Mouse (Mus musculus): ENCODE measurements around the gene Arhgef25. TPM values are rescaled to one million over a fixed set of nuclear protein-coding genes. Genes with fewer than 3 reads are reported as not detected.
"Not testable (repeated sequence)": the region's sequence is repeated elsewhere in the genome, so short reads cannot be mapped to it uniquely, and the experiment has no call there.

The Arhgef25 gene
- polyA plus RNA-seq, 1 experiment from 2014 or later, result 24.8 TPM

DNA sequence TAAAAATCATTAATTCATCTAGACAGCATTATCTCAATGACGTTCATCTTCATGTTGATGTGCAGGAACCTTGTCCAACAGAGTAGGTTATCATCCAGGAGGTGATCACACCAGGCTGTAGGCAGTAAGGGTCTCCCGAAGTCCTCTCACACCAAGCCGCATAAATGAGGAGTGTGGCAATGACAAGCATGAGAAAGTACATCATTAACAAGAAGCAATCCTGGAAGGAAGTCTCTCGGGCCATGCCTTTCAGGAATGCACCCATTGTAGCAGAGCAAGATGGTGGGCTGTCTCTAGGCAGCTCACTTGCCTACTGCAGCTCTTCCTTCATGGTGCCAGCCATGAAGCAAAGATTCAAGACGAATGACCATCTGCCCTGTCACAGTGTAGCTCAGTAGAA lies 35.2 kb downstream of the Arhgef25 start:
- H3K27me3 ChIP-seq (ENCODE audit: low read depth, poor library complexity, severe bottlenecking), result no peaks in the 10 kb centered on the region
- H3K9me3 ChIP-seq (replicated peaks), result peaks cover 5% of the 10 kb centered on the region; the same call in 1 of the 2 replicates
- no peaks in the 10 kb centered on the region for H3K36me3 ChIP-seq
- DNase-seq (ENCODE audit: low spot score), result no peak
- WGBS, result 91% methylated on average over 5 of the region's 5 CpGs
- no peaks in the 10 kb centered on the region for H3K4me1 ChIP-seq
- no peak overlapping the region for H3K4me3 ChIP-seq
- no peak overlapping the region for H3K27ac ChIP-seq (replicated peaks)

- 97% methylated on average over 2 of the region's 2 CpGs for WGBS
- no peaks in the 10 kb centered on the region for H3K36me3 ChIP-seq
- H3K4me3 ChIP-seq, result no peak overlapping the region
- no peak overlapping the region for H3K27ac ChIP-seq (replicated peaks)
- DNase-seq (ENCODE audit: low spot score), result no peak
- no peaks in the 10 kb centered on the region for H3K27me3 ChIP-seq (ENCODE audit: low read depth, poor library complexity, severe bottlenecking)
- no peaks in the 10 kb centered on the region for H3K4me1 ChIP-seq
- peaks cover 5% of the 10 kb centered on the region; the same call in 1 of the 2 replicates for H3K9me3 ChIP-seq (replicated peaks)
Measured at GRCm38 (mm10) chr10:127154241-127154640, 35.6 kb downstream of the Arhgef25 start.

DNA sequence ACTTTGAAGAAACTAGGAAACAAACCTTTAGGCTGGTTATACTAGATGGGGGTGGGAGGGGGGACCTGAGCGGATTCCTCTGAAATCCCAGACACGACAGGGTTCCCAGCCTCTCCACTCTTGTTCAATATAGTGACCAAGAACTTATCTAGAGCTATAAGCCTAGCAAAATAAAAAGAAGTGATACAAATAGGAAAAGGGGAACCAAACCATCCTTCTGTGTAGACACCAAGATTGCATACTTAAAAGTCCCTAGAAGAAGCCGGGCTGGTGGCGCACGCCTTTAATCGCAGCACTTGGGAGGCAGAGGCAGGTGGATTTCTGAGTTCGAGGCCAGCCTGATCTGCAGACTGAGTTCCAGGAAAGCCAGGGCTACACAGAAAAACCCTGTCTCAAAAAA lies 36.6 kb downstream of the Arhgef25 start:
- WGBS, result 95% methylated on average over 7 of the region's 7 CpGs
- H3K27me3 ChIP-seq (ENCODE audit: low read depth, poor library complexity, severe bottlenecking), result no peaks in the 10 kb centered on the region

DNA sequence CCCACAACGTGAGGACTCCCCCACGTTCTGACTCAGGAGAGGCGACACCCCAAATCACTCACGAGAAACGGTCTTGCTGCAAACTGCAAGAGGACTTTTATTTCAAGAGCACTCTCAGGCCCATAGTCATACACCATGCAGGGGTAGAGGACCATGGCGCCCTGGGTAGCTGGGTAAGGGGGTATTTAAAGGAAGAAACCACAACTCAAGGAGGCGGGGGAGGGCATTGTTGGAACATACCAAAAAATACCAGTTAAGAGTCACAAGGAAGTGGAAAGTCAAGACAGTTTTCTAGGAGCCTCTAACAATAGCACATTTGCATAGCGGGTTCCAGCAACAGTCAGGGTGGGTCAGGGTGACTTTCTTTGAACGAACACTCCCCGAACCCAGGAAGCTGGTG lies 37.3 kb downstream of the Arhgef25 start:
- not testable (repeated sequence) for H3K4me1 ChIP-seq; H3K27ac ChIP-seq (replicated peaks); H3K27me3 ChIP-seq (ENCODE audit: low read depth, poor library complexity, severe bottlenecking); H3K36me3 ChIP-seq; H3K4me3 ChIP-seq; DNase-seq (ENCODE audit: low spot score); H3K9me3 ChIP-seq (replicated peaks)
- 95% methylated on average over 10 of the region's 10 CpGs for WGBS

More for the DNA sequence above, 36.6 kb downstream of the Arhgef25 start:
- H3K9me3 ChIP-seq (replicated peaks), result peaks cover 5% of the 10 kb centered on the region; the same call in 1 of the 2 replicates
- DNase-seq (ENCODE audit: low spot score), result no peak
- H3K27ac ChIP-seq (replicated peaks), result no peak overlapping the region
- H3K4me1 ChIP-seq, result no peaks in the 10 kb centered on the region
- H3K4me3 ChIP-seq, result no peak overlapping the region
- H3K36me3 ChIP-seq, result no peaks in the 10 kb centered on the region

- WGBS, result 91% methylated on average over 3 of the region's 3 CpGs
- H3K4me1 ChIP-seq; H3K9me3 ChIP-seq (replicated peaks); H3K27me3 ChIP-seq (ENCODE audit: low read depth, poor library complexity, severe bottlenecking); H3K36me3 ChIP-seq; H3K27ac ChIP-seq (replicated peaks); DNase-seq (ENCODE audit: low spot score); H3K4me3 ChIP-seq: not testable (repeated sequence)
Measured at GRCm38 (mm10) chr10:127151233-127151632, 38.6 kb downstream of the Arhgef25 start.

DNA sequence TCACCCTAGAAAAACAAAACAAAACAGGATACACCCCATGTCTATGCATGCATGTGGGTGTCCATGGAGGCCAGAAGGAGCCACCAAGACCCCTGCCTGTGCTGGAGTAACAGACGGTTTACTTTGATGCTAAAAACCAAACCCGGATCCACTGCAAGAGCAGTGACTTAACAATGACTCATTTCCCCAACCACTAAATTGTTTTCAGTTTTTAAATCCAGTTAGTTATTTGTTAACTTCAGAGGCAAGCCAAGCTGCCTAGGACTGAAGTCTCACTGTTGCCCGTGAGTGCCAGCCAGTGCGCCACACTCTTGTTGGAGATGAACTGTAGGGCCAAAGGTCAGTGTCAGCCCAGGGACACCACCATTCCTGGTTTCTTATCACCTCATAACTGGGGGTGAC lies 39.4 kb downstream of the Arhgef25 start:
- H3K27ac ChIP-seq (replicated peaks), result no peak overlapping the region
- DNase-seq (ENCODE audit: low spot score), result no peak
- H3K4me3 ChIP-seq, result no peak overlapping the region
- no peaks in the 10 kb centered on the region for H3K36me3 ChIP-seq
- H3K27me3 ChIP-seq (ENCODE audit: low read depth, poor library complexity, severe bottlenecking), result no peaks in the 10 kb centered on the region
- peaks cover 5% of the 10 kb centered on the region; the same call in 1 of the 2 replicates for H3K9me3 ChIP-seq (replicated peaks)
- 88% methylated on average over 4 of the region's 4 CpGs for WGBS
- no peaks in the 10 kb centered on the region for H3K4me1 ChIP-seq

GRCm38 (mm10) chr10:127147135-127147534 lies 42.7 kb downstream of the Arhgef25 start:
- WGBS, result 85% methylated on average over 6 of the region's 6 CpGs

DNA sequence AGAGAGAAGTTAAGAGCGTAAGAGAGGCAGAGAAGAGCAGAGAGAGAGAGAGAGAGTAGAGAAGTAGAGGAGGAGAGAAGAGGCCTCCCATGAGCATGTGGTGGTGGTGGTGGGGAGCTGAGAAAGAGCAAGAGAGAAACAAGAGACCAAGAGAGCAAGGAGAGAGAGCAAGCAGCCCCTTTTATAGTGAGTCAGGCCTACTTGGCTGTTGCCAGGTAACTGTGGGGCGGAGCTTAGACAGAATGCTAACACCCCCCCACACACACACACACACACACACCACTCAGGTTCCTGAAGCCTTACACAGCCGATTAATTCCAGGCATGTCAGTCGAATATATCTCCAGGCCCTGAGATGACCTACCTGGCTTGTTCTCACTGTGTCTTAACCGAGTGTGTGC lies 44.6 kb downstream of the Arhgef25 start:
- no peaks in the 10 kb centered on the region for H3K27me3 ChIP-seq (ENCODE audit: low read depth, poor library complexity, severe bottlenecking)
- H3K36me3 ChIP-seq, result no peaks in the 10 kb centered on the region
- DNase-seq (ENCODE audit: low spot score), result no peak
- WGBS, result 82% methylated on average over 5 of the region's 5 CpGs
- no peak overlapping the region for H3K4me3 ChIP-seq
- peaks cover 4% of the 10 kb centered on the region; the same call in 1 of the 2 replicates for H3K4me1 ChIP-seq
- H3K27ac ChIP-seq (replicated peaks), result no peak overlapping the region
- H3K9me3 ChIP-seq (replicated peaks), result no peaks in the 10 kb centered on the region

More at GRCm38 (mm10) chr10:127147135-127147534, 42.7 kb downstream of the Arhgef25 start:
- DNase-seq (ENCODE audit: low spot score), result no peak
- Histone ChIP-seq H3K36me3 (no peaks in the 10 kb centered on the region), H3K27ac (replicated peaks) (no peak overlapping the region), H3K9me3 (replicated peaks) (peaks cover 1% of the 10 kb centered on the region; the same call in 1 of the 2 replicates), H3K4me1 (peaks cover 4% of the 10 kb centered on the region; the same call in 1 of the 2 replicates), H3K27me3 (ENCODE audit: low read depth, poor library complexity, severe bottlenecking) (no peaks in the 10 kb centered on the region), H3K4me3 (no peak overlapping the region)

DNA sequence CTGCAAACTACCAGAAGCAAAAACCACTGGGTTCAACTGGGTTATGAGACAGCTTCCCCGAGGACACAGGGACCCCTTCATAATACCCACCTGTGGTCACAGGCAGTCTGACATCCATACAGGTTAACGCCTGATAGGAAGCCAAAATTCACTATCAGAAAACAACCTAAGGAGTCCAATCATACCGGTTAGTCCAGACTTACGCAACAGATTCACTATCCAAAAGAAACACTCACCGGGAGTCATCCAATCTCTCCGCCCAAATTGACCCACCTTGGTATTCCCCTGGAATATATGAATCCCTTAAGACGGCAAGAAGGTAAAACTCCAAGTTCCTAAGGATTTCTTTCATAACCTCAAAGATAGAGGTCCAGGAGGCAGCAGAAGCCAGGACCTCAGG lies 45.3 kb downstream of the Arhgef25 start:
- DNase-seq (ENCODE audit: low spot score), result no peak
- no peak overlapping the region for H3K27ac ChIP-seq (replicated peaks)
- H3K36me3 ChIP-seq, result no peaks in the 10 kb centered on the region
- no peak overlapping the region for H3K4me3 ChIP-seq
- no peaks in the 10 kb centered on the region for H3K27me3 ChIP-seq (ENCODE audit: low read depth, poor library complexity, severe bottlenecking)
- WGBS, result 94% methylated on average over 7 of the region's 7 CpGs
- H3K4me1 ChIP-seq, result peaks cover 4% of the 10 kb centered on the region; the same call in 1 of the 2 replicates
- no peaks in the 10 kb centered on the region for H3K9me3 ChIP-seq (replicated peaks)

GRCm38 (mm10) chr10:127143228-127143627 lies 46.7 kb downstream of the Arhgef25 start:
- H3K4me3 ChIP-seq, result no peak overlapping the region
- H3K36me3 ChIP-seq, result no peaks in the 10 kb centered on the region
- DNase-seq (ENCODE audit: low spot score), result no peak
- H3K27ac ChIP-seq (replicated peaks), result no peak overlapping the region
- WGBS, result 89% methylated on average over 8 of the region's 8 CpGs
- peaks cover 4% of the 10 kb centered on the region; the same call in 1 of the 2 replicates for H3K4me1 ChIP-seq
- no peaks in the 10 kb centered on the region for H3K9me3 ChIP-seq (replicated peaks)
- H3K27me3 ChIP-seq (ENCODE audit: low read depth, poor library complexity, severe bottlenecking), result no peaks in the 10 kb centered on the region

GRCm38 (mm10) chr10:127141500-127141899 lies 48.4 kb downstream of the Arhgef25 start:
- H3K9me3 ChIP-seq (replicated peaks), result no peaks in the 10 kb centered on the region
- no peak for DNase-seq (ENCODE audit: low spot score)
- no peaks in the 10 kb centered on the region for H3K36me3 ChIP-seq
- no peak overlapping the region for H3K27ac ChIP-seq (replicated peaks)
- no peak overlapping the region for H3K4me3 ChIP-seq
- H3K27me3 ChIP-seq (ENCODE audit: low read depth, poor library complexity, severe bottlenecking), result no peaks in the 10 kb centered on the region
- 82% methylated on average over 8 of the region's 8 CpGs for WGBS
- H3K4me1 ChIP-seq, result peaks cover 4% of the 10 kb centered on the region; the same call in 1 of the 2 replicates

GRCm38 (mm10) chr10:127140971-127141370 lies 48.9 kb downstream of the Arhgef25 start:
- WGBS, result 84% methylated on average over 11 of the region's 11 CpGs

GRCm38 (mm10) chr10:127138328-127139141 lies 51.3 kb downstream of the Arhgef25 start:
- no peaks in the 10 kb centered on the region for H3K4me1 ChIP-seq
- no peak overlapping the region for H3K27ac ChIP-seq (replicated peaks)
- no peak overlapping the region for H3K4me3 ChIP-seq
- H3K9me3 ChIP-seq (replicated peaks), result no peaks in the 10 kb centered on the region
- DNase-seq (ENCODE audit: low spot score), result no peak
- 91% methylated on average over 18 of the region's 18 CpGs for WGBS
- no peaks in the 10 kb centered on the region for H3K27me3 ChIP-seq (ENCODE audit: low read depth, poor library complexity, severe bottlenecking)
- H3K36me3 ChIP-seq, result no peaks in the 10 kb centered on the region

More at GRCm38 (mm10) chr10:127140971-127141370, 48.9 kb downstream of the Arhgef25 start:
- H3K9me3 ChIP-seq (replicated peaks), result no peaks in the 10 kb centered on the region
- H3K27ac ChIP-seq (replicated peaks), result no peak overlapping the region
- H3K36me3 ChIP-seq, result no peaks in the 10 kb centered on the region
- no peak for DNase-seq (ENCODE audit: low spot score)
- H3K4me3 ChIP-seq, result no peak overlapping the region
- H3K27me3 ChIP-seq (ENCODE audit: low read depth, poor library complexity, severe bottlenecking), result no peaks in the 10 kb centered on the region
- peaks cover 4% of the 10 kb centered on the region; the same call in 1 of the 2 replicates for H3K4me1 ChIP-seq

All from midbrain, embryonic 10.5 days (tissue).